In genomic region chr8:94633564-94634194, GRCm38 (mm10) we compare ENCODE assay signal across 14 mouse cellular contexts. TPM values are rescaled to one million over a fixed set of nuclear protein-coding genes. Genes with fewer than 3 reads are reported as not detected.
DNase-seq lines count a peak whose midpoint lies in the region; ATAC-seq and TF ChIP-seq lines count a peak whose summit lies in the region.
"Had no signal": no experiment of that assay in that cellular context is flagged by ENCODE, and none has a peak within 500 bp of the region (broad histone marks: within the 10 kb centered on the region; RNA-seq: fewer than 3 reads in every experiment).

No protein-coding gene starts in this region.

- no peaks in the 10 kb centered on the region for H3K27me3 ChIP-seq in liver, embryonic 14.5 days (ENCODE audit: control insufficient read depth, insufficient read depth, low read length)

- no peak for TF ChIP-seq CTCF in liver, embryonic 14.5 days (IDR thresholded peaks at IDR 0.05; ENCODE audit: low read depth)

- TF ChIP-seq EP300 in liver, embryonic 14.5 days (IDR thresholded peaks at IDR 0.05; ENCODE audit: low read depth): peak; percentile 55; the same call in 1 of the 2 replicates

- H3K27ac ChIP-seq in liver, embryonic 14.5 days: peak overlapping the region; percentile 46
- H3K27ac ChIP-seq: heart, adult 2 months; hindbrain, embryonic 10.5 days; macrophage had no signal

- no peak overlapping the region for H3K9ac ChIP-seq in liver, embryonic 14.5 days (replicated peaks)
- H3K9ac ChIP-seq: lung, embryonic 14.5 days had no signal

- no peak overlapping the region for H3K4me3 ChIP-seq in liver, embryonic 14.5 days (ENCODE audit: insufficient read depth in 1 of 2, low read depth in 2 of 2, low read length in 2 of 2)
- H3K4me3 ChIP-seq: heart, adult 2 months; hindbrain, embryonic 10.5 days had no signal

- peak; percentile 55 for ATAC-seq in liver, embryonic 14.5 days (ENCODE audit: insufficient read depth)

- 20% methylated on average over 2 of the region's 2 CpGs for WGBS in liver, embryonic 14.5 days (ENCODE audit: insufficient replicate concordance)

- peaks cover 15 to 17% of the 10 kb centered on the region in 2 experiments for H3K4me1 ChIP-seq in liver, embryonic 14.5 days (replicated peaks; ENCODE audit: control insufficient read depth in 2 of 2, insufficient read depth in 2 of 2, low read length in 1 of 2)
- H3K4me1 ChIP-seq: hindbrain, embryonic 10.5 days had no signal

- H3K9me3 ChIP-seq in liver, embryonic 14.5 days (ENCODE audit: control insufficient read depth, low read length): no peaks in the 10 kb centered on the region
- H3K9me3 ChIP-seq: hindbrain, embryonic 10.5 days had no signal

- H3K4me2 ChIP-seq in liver, embryonic 14.5 days (ENCODE audit: low read depth): peak overlapping the region; percentile 31
- H3K4me2 ChIP-seq: lung, embryonic 14.5 days had no signal

- peaks cover 18% of the 10 kb centered on the region for H3K36me3 ChIP-seq in liver, embryonic 14.5 days (replicated peaks; ENCODE audit: control insufficient read depth, insufficient read depth, low read depth)

- DNase-seq in thymus, postnatal 25 days: peak; percentile 5
- DNase-seq in thymus, postnatal 4 days: no peak
- peak; percentile 38 for DNase-seq in c-Kit-positive CD71-positive TER-119-positive erythroid progenitor cells, embryonic 14.5 days (ENCODE audit: low spot score)
- peak; percentile 16 to 23 (median 20) for DNase-seq in liver, embryonic 14.5 days (ENCODE audit: low read depth in 3 of 3, low spot score in 3 of 3)
- DNase-seq in kidney, adult 8-10 months: no peak
- DNase-seq in kidney, adult 9 months: no peak
- no peak for DNase-seq in cerebellum, postnatal 36 days
- DNase-seq: adrenal gland, postnatal 14 days; cerebellum, adult 9-10 months; gastrocnemius, postnatal 14 days; heart, adult 2 months; lung, embryonic 14.5 days had no signal

RNA-seq across cellular contexts. Expression of gene Fam192a, which starts 31.9 kb away (rescaled TPM):
- polyA plus RNA-seq in liver, embryonic 14.5 days (2012; rRNA removed): 11.3 and 16.1 TPM in 2 replicates
- polyA plus RNA-seq in liver, embryonic 14.5 days (2014; fragmentation: Nextera tagmentation; extraction: Ambion mirVana): 25.8 and 26.5 TPM in 2 replicates

RNA-seq across cellular contexts. Expression of gene Rspry1, which starts 31.9 kb away (rescaled TPM):
- 4.0 and 6.2 TPM in 2 replicates for polyA plus RNA-seq in liver, embryonic 14.5 days (2012; rRNA removed)
- polyA plus RNA-seq in liver, embryonic 14.5 days (2014; fragmentation: Nextera tagmentation; extraction: Ambion mirVana): 15.8 and 17.9 TPM in 2 replicates

RNA-seq across cellular contexts. Expression of gene Arl2bp, which starts 32.7 kb away (rescaled TPM):
- polyA plus RNA-seq in liver, embryonic 14.5 days (2012; rRNA removed): 18.2 and 18.6 TPM in 2 replicates
- 11.2 and 12.8 TPM in 2 replicates for polyA plus RNA-seq in liver, embryonic 14.5 days (2014; fragmentation: Nextera tagmentation; extraction: Ambion mirVana)

Comparison
In these comparisons a context has a peak if more than half of its experiments do, and no peak if none do; other contexts are left out.
1. DNase-seq: peak in thymus, postnatal 25 days (single experiment), c-Kit-positive CD71-positive TER-119-positive erythroid progenitor cells, embryonic 14.5 days (single experiment) and liver, embryonic 14.5 days (3 of 3); none in thymus, postnatal 4 days (single experiment), kidney, adult 8-10 months (0 of 2), kidney, adult 9 months (single experiment) and cerebellum, postnatal 36 days (0 of 2).